Mouse (Mus musculus) heart, embryonic 12.5 days (tissue): Measurements from ENCODE around the gene Slc25a45. TPM values are rescaled to one million over a fixed set of nuclear protein-coding genes. Genes with fewer than 3 reads are reported as not detected.

Source experiments
- ATAC-seq: fragments of 200-750 bp; cut with Nextera tagmentation; 2 replicates; pipeline ENCODE4 v1.8.0; 2017; ENCODE audit warnings: moderate TSS enrichment, moderate library complexity; ENCODE audit not compliant: insufficient number of reproducible peaks, low FRiP score
- H3K27ac ChIP-seq: fragments of 300-500 bp; sonication (generic); 2 replicates; pipeline ENCODE4 v1.5.1; 2016; ENCODE audit warnings: mild to moderate bottlenecking, moderate library complexity; ENCODE audit not compliant: poor library complexity, severe bottlenecking
- H3K27me3 ChIP-seq: fragments of 300-500 bp; sonication (generic); replicated peaks from 2 replicates; pipeline ENCODE4 v1.6.1; 2016; ENCODE audit warnings: mild to moderate bottlenecking, moderate library complexity
- H3K36me3 ChIP-seq: fragments of 300-500 bp; sonication (generic); 2 replicates; pipeline ENCODE4 v1.6.1; 2016; ENCODE audit warnings: mild to moderate bottlenecking, moderate library complexity
- H3K4me1 ChIP-seq: fragments of 300-500 bp; sonication (generic); replicated peaks from 2 replicates; pipeline ENCODE4 v1.6.1; 2016; ENCODE audit warnings: mild to moderate bottlenecking
- H3K4me2 ChIP-seq: fragments of 300-500 bp; sonication (generic); 2 replicates; pipeline ENCODE4 v1.6.1; 2016; ENCODE audit warnings: mild to moderate bottlenecking, moderate library complexity
- H3K4me3 ChIP-seq: fragments of 300-500 bp; sonication (generic); 2 replicates; pipeline ENCODE4 v1.5.1; 2016; ENCODE audit warnings: mild to moderate bottlenecking
- H3K9ac ChIP-seq: fragments of 300-500 bp; sonication (generic); 2 replicates; pipeline ENCODE4 v1.6.1; 2016; ENCODE audit warnings: mild to moderate bottlenecking, moderate library complexity
- H3K9me3 ChIP-seq: fragments of 300-500 bp; sonication (generic); replicated peaks from 2 replicates; pipeline ENCODE4 v1.6.1; 2016; ENCODE audit warnings: mild to moderate bottlenecking, moderate library complexity
- WGBS: fragments of 180-500 bp; shearing (Covaris S2); methylation state at CpG from one replicate; pipeline ENCODE4 v1.1.7; 2016; 5-methylcytosine and 5-hydroxymethylcytosine counted together
- polyA plus RNA-seq: library from polyadenylated mRNA; unstranded; fragments of >200 nt; fragmentation: Nextera tagmentation; extraction: Ambion mirVana; gene quantifications from 2 replicates; pipeline ENCODE4 v1.2.1, GENCODE M21; 2016

The Slc25a45 gene
- polyA plus RNA-seq, 1 experiment from 2014 or later, result 3.9 TPM

DNA sequence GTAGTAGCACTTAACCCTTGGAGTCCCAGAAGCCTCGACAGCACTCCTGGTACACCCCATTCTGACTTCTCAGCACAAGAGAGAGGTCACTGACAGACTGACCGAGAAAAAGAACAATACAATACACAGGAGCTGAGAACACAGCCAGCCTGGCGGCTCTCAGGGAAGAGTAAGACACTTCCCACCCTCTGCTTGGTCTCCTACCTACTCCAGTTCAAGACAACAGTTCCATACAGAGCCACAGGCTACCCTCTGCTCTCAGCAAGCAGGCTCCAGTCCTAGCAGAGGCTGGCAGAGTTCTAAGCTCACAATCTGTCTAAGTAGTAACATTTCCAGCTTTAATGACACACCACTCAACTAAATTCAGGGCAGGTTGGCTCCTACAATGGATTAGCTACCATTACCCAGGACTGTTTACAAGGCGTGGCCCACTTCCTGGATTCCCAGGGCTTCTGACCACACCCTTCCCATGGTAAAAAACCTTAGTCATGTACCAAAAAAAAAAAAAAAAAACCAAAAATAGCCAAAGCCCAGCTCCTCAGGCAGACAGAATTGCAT is 36.1 kb upstream of the Slc25a45 start:
- no peak overlapping the region; the same call in 1 of the 2 replicates for H3K27ac ChIP-seq
- H3K9me3 ChIP-seq, result no peaks in the 10 kb centered on the region
- WGBS, result 51% methylated on average over 4 of the region's 4 CpGs
- peak overlapping the region; percentile 39 for H3K4me2 ChIP-seq
- no peaks in the 10 kb centered on the region for H3K36me3 ChIP-seq
- ATAC-seq, result 0 out of 2 replicates have a peak, but pooled peaks have one; percentile 23
- H3K4me3 ChIP-seq, result peak overlapping the region; percentile 6; the same call in 1 of the 2 replicates
- no peak overlapping the region for H3K9ac ChIP-seq
- no peaks in the 10 kb centered on the region for H3K27me3 ChIP-seq
- H3K4me1 ChIP-seq, result peaks cover 65% of the 10 kb centered on the region

DNA sequence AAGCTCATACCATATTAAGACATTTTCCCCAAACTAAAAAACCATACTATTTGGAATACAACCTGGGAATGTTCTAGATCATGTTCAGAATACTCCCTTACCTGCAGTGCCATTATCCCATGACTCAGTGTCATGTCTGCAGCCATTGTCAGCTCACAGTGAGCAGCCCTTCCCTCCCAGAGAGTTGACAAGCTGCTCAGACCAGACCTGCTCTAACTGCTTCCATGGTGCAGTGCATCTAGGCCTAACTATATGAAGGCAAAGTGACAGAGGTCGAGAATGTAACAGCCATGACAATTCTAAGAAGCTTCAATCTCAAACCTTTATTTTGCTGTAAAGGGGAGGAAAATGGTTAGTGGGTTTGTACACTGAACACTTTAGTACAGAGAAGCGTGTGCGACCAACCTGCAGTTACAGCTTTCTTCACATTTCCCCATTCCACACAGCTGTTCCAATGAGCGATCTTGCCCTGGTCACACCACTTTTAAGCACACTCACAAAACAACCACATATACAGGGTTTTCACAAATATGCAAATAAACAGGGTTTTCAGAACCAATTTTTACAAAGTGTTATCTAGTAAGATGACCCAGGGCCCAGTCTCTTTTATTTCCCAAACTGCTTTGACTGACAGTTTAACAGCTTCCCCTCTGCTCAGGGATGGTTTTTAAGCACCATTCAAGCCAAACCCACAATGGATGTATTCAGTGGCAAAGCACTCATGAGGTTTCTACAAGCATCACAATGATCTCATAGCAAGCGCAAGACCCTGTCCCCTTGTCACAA is 35.4 kb upstream of the Slc25a45 start:
- H3K27ac ChIP-seq, result peak overlapping the region; percentile 55
- no peaks in the 10 kb centered on the region for H3K9me3 ChIP-seq
- 83% methylated on average over 5 of the region's 5 CpGs for WGBS
- no peak for ATAC-seq
- H3K4me2 ChIP-seq, result peak overlapping the region; percentile 77
- peaks cover 67% of the 10 kb centered on the region for H3K4me1 ChIP-seq
- H3K9ac ChIP-seq, result peak overlapping the region; percentile 2; the same call in 1 of the 2 replicates
- H3K36me3 ChIP-seq, result no peaks in the 10 kb centered on the region
- H3K4me3 ChIP-seq, result peak overlapping the region; percentile 40; the same call in 1 of the 2 replicates
- H3K27me3 ChIP-seq, result no peaks in the 10 kb centered on the region

DNA sequence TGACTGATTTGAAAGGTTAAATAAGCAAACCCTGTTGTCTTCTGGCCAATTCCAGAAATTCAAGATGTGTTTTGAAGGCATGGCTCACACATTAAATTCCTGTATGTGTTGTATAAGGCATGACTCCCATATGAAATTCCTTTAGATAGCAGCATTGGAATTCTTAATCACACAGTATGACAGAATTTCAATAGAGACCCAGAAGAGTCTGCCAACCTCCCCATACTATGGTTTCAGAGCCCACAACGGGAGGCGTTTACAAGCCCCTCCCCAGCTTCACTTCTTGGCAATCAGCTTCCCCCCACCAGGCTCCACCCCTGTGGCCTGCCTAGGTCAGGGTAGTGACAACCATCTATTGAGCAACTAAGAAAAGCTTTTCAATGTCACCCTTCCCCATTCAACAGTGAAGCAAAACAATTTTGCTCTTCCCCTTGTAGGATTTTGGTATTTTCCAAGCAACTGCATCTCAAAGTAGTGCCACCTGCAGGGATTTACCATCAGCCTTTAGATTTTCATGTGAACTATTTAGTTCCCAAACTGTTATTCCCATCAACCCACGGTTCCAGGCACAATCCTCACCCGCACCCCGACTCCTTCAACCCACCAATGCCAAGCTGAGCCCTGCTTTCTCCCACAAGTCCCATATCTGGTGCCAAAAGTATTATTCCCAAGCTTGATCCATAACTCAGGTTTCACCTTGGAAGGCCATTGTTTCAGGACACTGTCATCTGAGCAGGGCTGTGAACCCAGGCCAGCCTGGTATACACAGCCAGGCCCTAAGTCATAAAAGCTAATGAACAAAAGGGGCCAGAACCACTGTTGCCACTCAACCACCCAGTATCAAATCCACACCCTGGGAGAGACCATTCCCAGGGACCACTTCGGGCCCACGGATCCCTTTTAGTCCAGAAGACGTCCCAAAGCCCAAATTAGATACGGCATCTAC is 34.5 kb upstream of the Slc25a45 start:
- Histone ChIP-seq H3K4me1 (peaks cover 69% of the 10 kb centered on the region), H3K36me3 (no peaks in the 10 kb centered on the region), H3K4me2 (peak overlapping the region; percentile 77), H3K27ac (peak overlapping the region; percentile 100), H3K27me3 (no peaks in the 10 kb centered on the region), H3K9me3 (no peaks in the 10 kb centered on the region), H3K9ac (peak overlapping the region; percentile 58), H3K4me3 (peak overlapping the region; percentile 40)
- no peak for ATAC-seq
- WGBS, result 79% methylated on average over 9 of the region's 9 CpGs

DNA sequence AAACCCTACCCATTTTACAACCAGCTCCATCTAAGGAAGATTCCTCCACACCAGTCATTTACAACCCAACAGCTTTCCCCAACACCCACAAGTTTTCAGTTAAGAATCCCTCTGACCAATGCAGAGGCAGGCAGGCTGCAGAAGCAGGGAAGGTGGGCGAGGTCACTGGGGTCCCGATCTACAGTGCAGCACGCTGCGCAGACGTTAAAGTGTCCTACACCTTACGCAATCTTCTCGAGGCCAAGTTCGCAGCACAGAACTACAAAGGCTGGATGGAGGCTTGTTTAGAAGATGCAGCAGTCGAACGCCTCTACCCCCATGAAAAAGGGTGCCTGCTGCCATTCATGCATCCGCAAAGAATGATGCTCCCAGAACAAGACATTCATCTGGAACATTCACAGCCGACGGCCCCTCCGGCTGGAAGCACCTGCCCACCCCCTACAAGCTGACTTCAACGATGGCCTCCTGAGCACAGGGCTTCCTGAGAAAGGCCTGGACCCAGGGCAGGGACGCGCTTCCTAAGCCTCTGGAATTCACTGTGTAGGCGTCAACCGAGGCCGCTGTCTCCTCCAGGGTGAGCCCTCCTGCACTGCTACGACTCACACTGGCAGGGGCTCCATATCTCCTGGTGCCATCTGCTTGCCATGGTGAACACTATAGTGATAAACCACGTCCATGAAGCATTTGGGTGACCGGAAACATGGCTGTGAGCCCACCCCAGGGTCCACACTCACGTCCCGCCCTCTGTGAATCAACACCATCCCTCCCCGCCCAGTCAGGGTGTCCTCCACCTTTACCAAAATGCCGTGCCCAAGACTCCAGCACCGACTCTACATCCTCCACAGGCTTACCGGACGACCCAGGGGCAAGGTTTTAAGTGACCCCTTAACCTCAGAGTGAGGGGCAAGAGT is 33.6 kb upstream of the Slc25a45 start:
- 74% methylated on average over 30 of the region's 30 CpGs for WGBS
- no peaks in the 10 kb centered on the region for H3K36me3 ChIP-seq
- peak overlapping the region; percentile 58 for H3K9ac ChIP-seq
- H3K9me3 ChIP-seq, result no peaks in the 10 kb centered on the region
- H3K4me2 ChIP-seq, result peak overlapping the region; percentile 77
- peaks cover 79% of the 10 kb centered on the region for H3K4me1 ChIP-seq
- peak overlapping the region; percentile 100 for H3K27ac ChIP-seq
- no peaks in the 10 kb centered on the region for H3K27me3 ChIP-seq
- peak overlapping the region; percentile 40 for H3K4me3 ChIP-seq
- ATAC-seq, result 0 out of 2 replicates have a peak, but pooled peaks have one; percentile 5

DNA sequence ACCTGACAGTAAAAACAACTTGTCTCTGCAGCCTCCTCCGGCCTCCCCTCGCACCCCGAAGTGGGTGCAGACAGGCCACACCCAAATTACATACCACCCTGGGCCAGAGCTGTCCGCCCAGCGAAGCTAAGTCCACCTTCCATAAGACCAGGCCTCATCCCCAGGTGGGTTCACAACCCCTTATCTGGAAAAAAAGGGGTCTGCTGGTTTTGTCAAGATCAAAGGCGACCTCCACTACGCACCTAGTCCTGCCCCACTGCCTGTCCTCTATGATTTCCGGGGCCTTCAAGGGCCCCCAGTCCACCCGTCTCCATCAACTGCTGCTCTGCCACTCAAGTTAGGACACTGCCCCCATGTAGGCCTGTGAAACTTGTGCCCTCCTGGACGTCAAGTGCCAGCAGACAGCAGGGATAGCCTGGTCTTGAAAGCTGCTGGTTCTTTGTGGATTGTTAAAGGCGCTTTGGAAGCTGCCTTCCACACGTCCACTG is 32.7 kb upstream of the Slc25a45 start:
- no peak for ATAC-seq
- Histone ChIP-seq H3K9ac (peak overlapping the region; percentile 58), H3K9me3 (no peaks in the 10 kb centered on the region), H3K4me3 (peak overlapping the region; percentile 40), H3K27ac (peak overlapping the region; percentile 100), H3K4me2 (peak overlapping the region; percentile 77), H3K36me3 (no peaks in the 10 kb centered on the region), H3K4me1 (peaks cover 87% of the 10 kb centered on the region), H3K27me3 (no peaks in the 10 kb centered on the region)
- WGBS, result 56% methylated on average over 12 of the region's 12 CpGs

DNA sequence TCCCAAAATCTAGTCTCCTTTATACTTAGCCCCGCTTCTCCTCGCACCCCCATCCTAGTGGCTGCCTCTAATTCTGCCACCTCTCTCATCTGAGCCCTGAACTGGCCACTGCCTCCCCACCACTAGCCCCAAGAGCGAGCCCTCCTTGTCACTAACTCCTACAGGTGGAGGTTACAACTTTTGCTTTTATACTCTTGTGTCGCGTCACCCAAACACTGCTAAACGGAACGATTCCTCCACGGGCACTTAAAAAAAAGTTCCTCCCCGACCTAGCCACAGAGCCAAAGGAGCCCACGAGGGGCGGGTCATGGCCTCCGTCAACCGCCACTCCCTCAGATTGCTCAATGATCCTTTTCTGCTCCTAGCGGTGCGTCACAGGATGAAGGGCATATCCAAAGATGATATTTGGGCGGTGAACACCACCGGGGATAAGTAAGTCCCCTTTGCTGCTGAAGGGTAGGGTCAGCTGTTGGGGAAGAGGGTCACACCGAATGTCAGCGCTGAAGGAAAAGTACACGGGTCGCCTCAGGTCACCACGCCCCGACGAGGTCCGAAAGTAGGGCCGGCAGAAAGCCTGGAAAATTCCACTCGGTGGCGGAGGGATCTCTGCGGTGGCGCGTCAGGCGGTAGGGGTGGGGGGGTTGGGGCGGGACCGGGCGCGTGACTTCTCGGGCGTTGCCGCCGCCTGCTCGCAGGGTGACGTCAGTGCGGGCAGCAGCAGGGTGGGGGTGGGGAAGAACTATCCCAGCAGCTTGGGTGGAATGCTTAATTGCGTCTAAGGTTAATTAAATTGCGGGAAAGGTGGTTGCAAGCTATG is 32.1 kb upstream of the Slc25a45 start:
- peak overlapping the region; percentile 77 for H3K4me2 ChIP-seq

DNA sequence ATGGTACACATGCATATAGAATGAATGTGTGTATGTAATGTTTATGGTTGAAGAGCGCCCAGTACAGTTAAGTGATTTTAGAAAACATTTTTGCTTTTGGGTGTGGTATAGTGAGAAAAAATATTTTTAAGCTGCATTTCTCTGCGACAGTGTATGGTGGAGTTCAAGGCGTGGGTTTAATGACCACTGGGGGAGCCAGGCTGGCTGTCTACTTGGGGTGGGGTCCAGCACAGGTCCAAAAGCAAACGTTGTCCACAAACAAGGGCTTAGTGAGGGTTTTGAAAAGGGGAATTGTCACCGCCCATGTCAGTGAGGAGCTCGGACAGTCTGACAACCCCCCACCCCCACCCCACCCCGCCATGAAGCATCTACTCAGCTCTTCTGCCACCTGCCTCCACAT is 31.5 kb upstream of the Slc25a45 start:
- H3K4me1 ChIP-seq, result peaks cover 91% of the 10 kb centered on the region
- H3K9ac ChIP-seq, result peak overlapping the region; percentile 76
- WGBS, result 1% methylated on average over 7 of the region's 7 CpGs
- H3K9me3 ChIP-seq, result no peaks in the 10 kb centered on the region
- H3K36me3 ChIP-seq, result peaks cover 3% of the 10 kb centered on the region; the same call in 1 of the 2 replicates
- peak overlapping the region; percentile 77 for H3K4me2 ChIP-seq
- H3K27ac ChIP-seq, result peak overlapping the region; percentile 100
- no peaks in the 10 kb centered on the region for H3K27me3 ChIP-seq
- peak; percentile 5 for ATAC-seq
- H3K4me3 ChIP-seq, result peak overlapping the region; percentile 40

More for the DNA sequence above, 32.1 kb upstream of the Slc25a45 start:
- peak; percentile 74 for ATAC-seq
- WGBS, result 4% methylated on average over 45 of the region's 45 CpGs
- no peaks in the 10 kb centered on the region for H3K9me3 ChIP-seq
- peaks cover 90% of the 10 kb centered on the region for H3K4me1 ChIP-seq
- peak overlapping the region; percentile 100 for H3K27ac ChIP-seq
- no peaks in the 10 kb centered on the region for H3K36me3 ChIP-seq
- H3K9ac ChIP-seq, result peak overlapping the region; percentile 58
- H3K27me3 ChIP-seq, result no peaks in the 10 kb centered on the region
- peak overlapping the region; percentile 40 for H3K4me3 ChIP-seq

DNA sequence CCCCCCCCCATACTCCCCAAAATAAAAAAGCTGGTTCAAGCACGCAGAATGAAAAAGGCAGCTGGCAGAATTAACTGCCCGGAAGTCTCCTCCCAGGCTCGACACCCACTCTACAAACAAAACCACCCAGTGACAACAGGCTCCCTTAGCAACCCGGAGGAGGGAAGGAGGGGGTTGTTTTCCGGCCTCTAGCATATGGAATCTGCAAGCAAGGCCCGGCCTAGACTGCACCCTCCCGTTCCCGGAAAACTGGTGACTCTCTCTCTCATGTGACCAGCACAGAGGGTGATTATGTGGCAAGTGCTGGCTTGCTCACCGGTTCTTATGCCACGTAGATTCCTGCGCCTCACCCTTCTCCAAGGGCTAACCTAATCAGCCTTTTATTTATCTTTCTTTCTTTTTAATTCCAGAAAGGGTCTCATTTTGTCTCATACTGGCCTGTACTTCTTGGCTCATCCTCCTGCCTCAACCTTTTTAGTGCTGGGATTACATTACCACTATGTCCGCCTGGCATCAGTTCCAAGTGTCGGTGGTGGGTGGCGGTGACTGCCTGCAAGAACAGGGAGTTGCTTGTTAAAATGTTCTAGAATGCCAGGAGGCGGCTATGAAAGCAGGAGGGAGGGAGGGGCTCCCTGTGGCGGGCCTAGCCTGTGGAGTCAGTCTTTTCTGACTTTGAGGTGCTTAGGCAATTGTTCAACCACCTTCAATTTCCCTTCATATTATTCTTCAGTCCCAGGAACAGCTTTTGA is 30.9 kb upstream of the Slc25a45 start:
- peak overlapping the region; percentile 100 for H3K27ac ChIP-seq
- H3K9ac ChIP-seq, result peak overlapping the region; percentile 76
- H3K27me3 ChIP-seq, result no peaks in the 10 kb centered on the region
- peaks cover 92% of the 10 kb centered on the region for H3K4me1 ChIP-seq
- ATAC-seq, result peak; percentile 77
- peaks cover 9% of the 10 kb centered on the region for H3K36me3 ChIP-seq
- whole genome bisulfite sequencing, result 7% methylated on average over 16 of the region's 16 CpGs
- H3K9me3 ChIP-seq, result no peaks in the 10 kb centered on the region
- H3K4me2 ChIP-seq, result peak overlapping the region; percentile 77
- H3K4me3 ChIP-seq, result peak overlapping the region; percentile 40

DNA sequence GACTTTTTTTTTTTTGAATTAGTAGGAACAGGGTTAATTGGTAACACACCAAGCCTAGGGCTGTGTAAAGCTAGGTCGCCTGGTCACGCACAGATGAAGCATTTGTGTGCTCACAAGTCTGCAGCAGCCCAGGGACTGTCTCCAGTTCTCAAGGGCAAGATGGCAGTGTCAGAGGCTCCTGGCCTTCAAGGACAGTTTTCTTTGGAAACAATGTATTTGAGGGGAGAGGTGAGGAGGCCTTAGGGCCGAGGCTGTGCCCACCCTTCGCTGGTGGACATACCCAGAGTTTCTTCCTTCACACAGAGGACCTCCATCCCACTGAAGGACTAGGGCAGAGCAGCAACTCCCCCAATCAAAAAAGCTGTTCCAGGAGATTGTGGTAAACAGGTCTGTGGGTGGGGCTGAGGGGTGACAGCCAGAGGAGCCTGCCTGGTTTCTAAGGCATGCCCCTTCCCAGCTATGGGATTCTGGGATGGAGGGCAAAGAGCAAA is 30.3 kb upstream of the Slc25a45 start:
- WGBS, result 65% methylated on average over 4 of the region's 4 CpGs
- no peaks in the 10 kb centered on the region for H3K9me3 ChIP-seq
- peak overlapping the region; percentile 76 for H3K9ac ChIP-seq
- no peaks in the 10 kb centered on the region for H3K27me3 ChIP-seq
- peak overlapping the region; percentile 77 for H3K4me2 ChIP-seq
- peaks cover 94% of the 10 kb centered on the region for H3K4me1 ChIP-seq
- H3K27ac ChIP-seq, result peak overlapping the region; percentile 100
- H3K36me3 ChIP-seq, result peaks cover 15% of the 10 kb centered on the region
- no peak for ATAC-seq
- peak overlapping the region; percentile 40; the same call in 1 of the 2 replicates for H3K4me3 ChIP-seq
